Mouse (Mus musculus) retina, postnatal 1 day (tissue): ENCODE results near the gene Stxbp5.

Source experiments
- DNase-seq: peaks from one replicate; pipeline ENCODE4 v3.0.0-alpha.2; 2012

Stxbp5 gene

DNA sequence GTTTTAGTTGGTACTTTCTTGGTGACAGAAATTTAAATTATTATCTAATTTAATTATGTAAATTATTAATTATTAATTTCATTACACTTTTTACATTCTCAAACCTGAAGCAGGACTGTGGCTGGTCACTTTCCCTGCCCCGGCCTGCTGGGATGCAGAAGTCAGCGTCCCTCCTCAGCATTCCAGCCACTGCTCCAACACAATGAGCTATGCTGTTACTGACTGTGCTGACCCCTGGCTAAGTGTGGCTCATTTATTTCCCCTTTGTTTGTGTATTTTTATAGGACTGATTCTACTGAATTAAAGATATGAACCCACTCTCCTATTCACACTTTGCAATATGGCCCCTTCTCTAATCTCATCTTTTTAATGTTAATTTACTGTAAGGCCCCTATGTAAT is 43.0 kb downstream of the Stxbp5 start:
- DNase-seq: no peak

DNA sequence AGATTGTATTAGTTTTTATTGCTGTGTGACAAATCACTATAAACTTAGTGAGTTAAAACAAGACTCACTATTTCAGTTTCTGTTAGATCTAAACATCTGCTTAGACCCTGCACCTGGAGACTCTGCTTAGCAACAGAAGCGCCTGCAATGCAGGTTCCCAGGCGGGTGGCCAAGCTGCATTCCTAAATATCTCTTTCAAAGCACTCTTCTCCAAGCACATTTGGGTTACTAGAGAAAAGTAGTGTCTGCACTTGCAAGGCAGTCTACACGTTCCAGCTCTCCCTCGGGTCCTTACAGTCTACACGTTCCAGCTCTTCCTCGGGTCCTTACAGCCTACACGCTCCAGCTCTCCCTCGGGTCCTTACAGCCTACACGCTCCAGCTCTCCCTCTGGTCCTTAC is 44.1 kb downstream of the Stxbp5 start:
- no peak for DNase-seq

- DNase-seq: no peak
Observed at GRCm38 (mm10) chr10:9846408-9846807, 54.5 kb downstream of the Stxbp5 start.

- peak; percentile 25 for DNase-seq
Observed at GRCm38 (mm10) chr10:9839408-9839807, 61.5 kb downstream of the Stxbp5 start.

GRCm38 (mm10) chr10:9834986-9835385 is 65.9 kb downstream of the Stxbp5 start:
- DNase-seq: no peak

DNA sequence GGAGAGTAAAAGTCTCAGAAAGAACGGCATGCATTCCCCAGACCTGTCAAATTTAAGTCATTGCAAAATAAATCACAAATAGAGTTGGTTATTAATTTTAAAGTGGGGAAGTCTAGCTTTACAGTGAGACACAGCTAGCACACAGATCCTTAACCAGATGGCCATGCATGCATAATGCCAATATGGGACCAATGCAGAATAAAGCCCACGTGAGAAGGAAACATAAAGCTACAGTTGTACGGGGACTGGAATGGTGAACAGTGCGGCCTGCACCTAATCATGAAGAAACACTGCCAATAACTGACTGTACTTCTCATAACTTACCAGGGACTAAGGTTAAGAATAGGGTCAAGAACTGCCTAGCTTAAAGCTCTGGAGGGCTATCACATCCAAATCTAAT is 67.9 kb downstream of the Stxbp5 start:
- no peak for DNase-seq

- DNase-seq: no peak
Observed at GRCm38 (mm10) chr10:9829744-9830143, 71.1 kb downstream of the Stxbp5 start.

GRCm38 (mm10) chr10:9821299-9821698 is 79.6 kb downstream of the Stxbp5 start:
- DNase-seq: no peak

DNA sequence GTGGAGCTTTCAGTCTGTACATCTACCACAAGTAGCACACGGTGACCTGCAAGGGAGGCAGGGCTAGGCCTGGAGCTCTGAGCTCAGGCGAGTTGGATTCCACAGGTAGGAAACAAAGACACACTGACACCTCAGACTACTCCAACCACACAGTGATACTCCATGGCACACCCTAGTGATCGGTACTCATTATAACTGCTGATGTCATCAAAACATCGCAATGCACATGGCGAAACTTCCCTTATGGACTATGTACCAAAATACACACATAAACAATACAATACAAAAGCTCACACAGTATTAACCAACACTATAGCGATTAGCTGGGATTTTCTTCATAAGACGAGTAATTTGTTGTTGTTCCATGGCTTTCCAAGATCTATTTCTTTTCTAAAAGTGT is 82.3 kb downstream of the Stxbp5 start:
- DNase-seq: no peak

DNA sequence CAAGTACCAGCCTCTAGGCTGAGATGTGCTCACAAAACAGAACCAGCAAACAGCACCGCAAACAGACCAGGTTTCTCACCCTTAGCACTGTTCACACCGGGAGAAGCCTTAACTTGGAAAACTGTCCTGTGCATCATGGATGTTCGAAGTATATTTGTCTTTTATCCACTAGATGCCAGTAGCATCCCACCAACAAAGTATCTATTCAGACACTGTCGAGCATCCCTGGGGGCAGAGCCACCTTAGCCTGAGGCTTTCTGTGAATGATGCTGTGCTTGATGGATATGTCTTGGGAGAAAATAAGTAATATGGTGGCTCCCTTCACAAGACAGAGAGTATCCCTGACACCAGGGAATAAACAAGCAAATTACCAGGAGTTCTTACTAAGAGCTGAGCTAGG is 87.0 kb downstream of the Stxbp5 start:
- DNase-seq: peak; percentile 63

DNA sequence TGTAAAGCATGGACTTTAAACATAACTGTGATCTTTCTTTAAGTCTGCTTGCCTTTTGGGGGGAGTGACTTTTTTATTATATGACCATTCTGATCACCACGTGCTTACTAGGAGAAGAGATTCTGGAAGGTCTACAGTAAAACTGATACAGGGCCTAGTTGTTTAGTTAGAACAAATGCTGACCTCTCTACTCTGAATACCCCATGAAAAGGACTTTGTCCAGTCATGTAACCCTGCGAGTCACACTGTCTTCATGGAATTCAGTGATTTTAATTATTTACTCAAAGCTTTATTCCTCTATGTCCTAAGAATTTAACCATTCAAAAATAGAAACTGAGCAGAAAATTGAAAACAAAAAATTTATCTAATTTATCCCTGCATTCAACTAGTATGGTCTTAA is 93.3 kb downstream of the Stxbp5 start:
- DNase-seq: no peak

DNA sequence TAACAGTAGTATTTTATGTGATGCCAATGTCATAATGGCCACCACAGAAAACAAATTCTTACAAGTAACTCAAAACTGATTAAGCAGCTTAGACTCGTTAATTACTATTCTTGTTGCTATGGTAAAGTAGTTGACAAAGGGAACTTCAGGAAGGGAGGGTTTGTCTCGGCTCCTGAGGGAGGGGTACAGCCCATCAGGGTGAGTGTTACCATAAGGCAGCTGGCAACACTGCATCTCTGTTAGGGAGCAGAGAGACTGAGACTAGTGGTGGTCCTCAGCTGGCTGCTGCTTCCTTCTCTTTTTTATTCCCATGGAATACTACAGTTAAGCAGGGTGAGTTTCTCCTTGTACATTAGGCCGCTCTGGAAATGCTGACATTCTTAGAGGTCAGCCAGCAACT is 95.5 kb downstream of the Stxbp5 start:
- DNase-seq: peak; percentile 15

- no peak for DNase-seq
Observed at GRCm38 (mm10) chr10:9803126-9803525, 97.8 kb downstream of the Stxbp5 start.

- DNase-seq: no peak
Observed at GRCm38 (mm10) chr10:9801571-9801970, 99.3 kb downstream of the Stxbp5 start.

DNA sequence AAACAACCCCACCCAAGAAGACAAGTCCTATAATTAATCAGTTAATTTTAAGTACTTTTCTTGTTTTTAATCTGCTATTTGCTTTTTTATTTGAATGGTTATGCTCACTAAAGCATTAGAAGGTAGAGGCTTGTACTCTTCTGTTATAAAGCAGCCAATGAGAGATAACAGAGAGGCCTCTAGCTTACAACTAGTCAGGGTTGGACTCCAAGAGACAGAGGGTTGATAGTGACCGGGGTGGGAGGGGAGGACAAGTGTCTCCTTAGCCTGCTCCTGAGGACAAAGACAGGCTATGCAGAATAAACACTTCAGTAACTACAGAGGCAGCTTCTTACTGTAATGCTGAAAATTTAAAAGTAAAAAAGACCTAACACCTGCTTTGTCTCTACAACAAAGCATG is 101.8 kb downstream of the Stxbp5 start:
- no peak for DNase-seq

- DNase-seq: no peak
Observed at GRCm38 (mm10) chr10:9796429-9796828, 104.5 kb downstream of the Stxbp5 start.

- no peak for DNase-seq
Observed at GRCm38 (mm10) chr10:9794429-9794828, 106.5 kb downstream of the Stxbp5 start.

GRCm38 (mm10) chr10:9790947-9791346 is 109.9 kb downstream of the Stxbp5 start:
- DNase-seq: no peak

DNA sequence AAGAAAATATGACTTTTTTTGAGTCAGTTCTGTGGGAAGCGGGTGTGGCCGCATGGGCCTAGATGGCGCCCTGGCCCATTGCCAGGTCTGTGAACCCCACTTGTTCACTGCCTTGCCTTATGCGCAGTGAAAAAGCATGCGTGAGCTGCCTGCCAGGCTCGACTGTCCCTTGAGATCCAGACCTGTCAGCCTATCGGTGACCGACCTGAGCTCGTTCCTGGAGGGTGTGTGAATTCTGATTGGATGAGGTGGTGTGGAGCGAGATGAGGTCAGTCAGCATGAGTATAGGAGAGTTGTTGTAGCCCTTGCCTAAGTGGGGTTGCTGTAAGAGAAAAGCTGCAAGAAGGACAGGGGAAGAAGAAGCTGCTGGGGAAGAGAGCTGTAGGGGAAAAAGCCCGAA is 114.4 kb downstream of the Stxbp5 start:
- DNase-seq: no peak

DNA sequence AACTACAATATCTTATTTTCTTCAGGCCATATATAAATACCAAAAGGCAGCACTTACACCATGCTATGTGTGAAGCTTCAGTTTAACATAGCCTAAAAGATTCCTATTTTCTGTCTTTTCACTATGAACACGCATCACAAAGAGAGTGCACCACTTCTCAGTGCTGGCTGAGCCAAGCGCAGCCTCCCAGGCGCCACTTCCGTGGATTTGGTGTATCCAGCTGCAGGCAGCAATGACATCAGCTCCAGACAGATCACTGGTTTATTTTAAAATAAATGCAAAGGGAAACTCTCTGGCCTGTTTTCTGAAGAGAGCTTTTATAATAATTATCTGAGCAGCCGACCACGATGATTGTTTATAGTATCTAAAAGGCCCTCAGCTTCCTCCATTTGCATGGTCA is 115.2 kb downstream of the Stxbp5 start:
- DNase-seq: no peak

- no peak for DNase-seq
Observed at GRCm38 (mm10) chr10:9779864-9780263, 121.0 kb downstream of the Stxbp5 start.

GRCm38 (mm10) chr10:9770261-9770660 is 130.6 kb downstream of the Stxbp5 start:
- DNase-seq: peak; percentile 37

DNA sequence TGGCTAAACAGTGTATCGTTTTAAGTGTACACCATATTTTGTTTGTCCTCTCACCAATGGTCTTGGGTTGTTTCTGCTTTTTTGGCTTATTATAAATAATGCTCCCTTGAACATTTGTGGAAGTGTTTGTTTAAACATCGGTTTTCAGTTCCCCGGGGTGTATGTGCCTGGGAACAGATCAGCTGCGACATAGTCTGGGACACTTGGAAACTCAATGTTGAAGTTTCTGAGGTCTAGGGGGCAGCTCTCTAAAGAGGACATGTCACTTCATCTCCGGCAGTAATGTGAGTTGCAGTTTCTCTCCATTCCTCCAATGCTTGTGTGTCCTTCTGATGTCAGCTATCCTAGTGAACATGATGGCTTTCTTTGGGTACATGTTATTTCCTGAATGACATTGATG is 137.0 kb downstream of the Stxbp5 start:
- no peak for DNase-seq

- DNase-seq: no peak
Observed at GRCm38 (mm10) chr10:9760264-9760663, 140.6 kb downstream of the Stxbp5 start.

- no peak for DNase-seq
Observed at GRCm38 (mm10) chr10:9756546-9756945, 144.3 kb downstream of the Stxbp5 start.

DNA sequence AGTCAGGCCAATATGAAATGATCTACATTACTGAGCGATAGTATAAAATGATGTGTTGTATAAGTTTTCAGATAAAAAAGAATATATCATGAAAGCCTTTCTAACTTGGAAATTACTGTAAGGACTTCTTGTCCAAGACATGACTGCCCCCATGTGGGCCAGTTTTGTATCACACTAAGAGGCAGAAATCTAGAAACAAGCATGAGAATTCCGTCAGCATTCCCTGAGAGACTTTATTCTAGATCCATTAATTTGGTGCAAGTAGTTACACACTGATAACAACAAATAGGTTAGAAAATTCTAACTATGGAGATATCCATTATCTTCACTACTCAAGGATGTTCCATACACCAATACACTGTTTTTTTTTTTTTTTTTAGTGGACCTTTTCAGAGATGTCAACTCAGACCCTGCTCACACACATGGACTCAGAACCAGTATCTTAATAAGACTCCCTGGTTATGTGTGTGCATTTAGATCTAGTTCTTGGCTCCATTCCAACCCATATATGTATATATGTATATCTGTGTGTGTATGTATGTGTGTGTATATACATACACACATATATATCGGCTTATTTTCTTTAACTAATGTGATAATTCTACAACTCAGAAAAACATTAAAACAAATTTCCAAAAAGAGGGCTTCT is 145.9 kb downstream of the Stxbp5 start:
- DNase-seq: peak; percentile 68
